Mouse (Mus musculus): ENCODE measurements around the gene Nup88. TPM values are rescaled to one million over a fixed set of nuclear protein-coding genes. Genes with fewer than 3 reads are reported as not detected.
"Not testable (repeated sequence)": the region's sequence is repeated elsewhere in the genome, so short reads cannot be mapped to it uniquely, and the experiment has no call there.

The Nup88 gene
- polyA plus RNA-seq, 1 experiment: 18.3 TPM

- TF ChIP-seq POLR2A (IDR thresholded peaks at IDR 0.05; ENCODE audit: low read depth, low read length): no peak
- TF ChIP-seq CTCF (IDR thresholded peaks at IDR 0.05; ENCODE audit: extremely low read depth, insufficient read depth, insufficient read length, insufficient replicate concordance): no peak
- H3K27me3 ChIP-seq (ENCODE audit: control insufficient read depth, insufficient read depth, low read length): no peaks in the 10 kb centered on the region
- H3K4me3 ChIP-seq (ENCODE audit: extremely low read depth, insufficient read depth, insufficient read length): no peak overlapping the region
- no peak for DNase-seq (ENCODE audit: low read depth in 1 of 2, low spot score in 2 of 2)
- H3K4me1 ChIP-seq (ENCODE audit: control insufficient read depth, insufficient read depth, insufficient read length): no peaks in the 10 kb centered on the region
- 44% methylated on average over 1 of the region's 1 CpGs for WGBS
- H3K27ac ChIP-seq (ENCODE audit: insufficient read depth, low read length): no peak overlapping the region
- H3K36me3 ChIP-seq (ENCODE audit: control insufficient read depth, insufficient read depth, low read length): peaks cover 13% of the 10 kb centered on the region
Observed at GRCm38 (mm10) chr11:70911920-70912319, 57.9 kb downstream of the Nup88 start.

- WGBS: 56% methylated on average over 3 of the region's 3 CpGs
- H3K36me3 ChIP-seq (ENCODE audit: control insufficient read depth, insufficient read depth, low read length): peaks cover 12% of the 10 kb centered on the region
- TF ChIP-seq CTCF (IDR thresholded peaks at IDR 0.05; ENCODE audit: extremely low read depth, insufficient read depth, insufficient read length, insufficient replicate concordance) (no peak), POLR2A (IDR thresholded peaks at IDR 0.05; ENCODE audit: low read depth, low read length) (no peak)
Observed at GRCm38 (mm10) chr11:70911323-70911722, 58.5 kb downstream of the Nup88 start.

GRCm38 (mm10) chr11:70906681-70907080, 63.1 kb downstream of the Nup88 start:
- no peak for DNase-seq (ENCODE audit: low read depth in 1 of 2, low spot score in 2 of 2)
- Histone ChIP-seq H3K27me3 (ENCODE audit: control insufficient read depth, insufficient read depth, low read length) (no peaks in the 10 kb centered on the region), H3K27ac (ENCODE audit: insufficient read depth, low read length) (no peak overlapping the region), H3K4me1 (ENCODE audit: control insufficient read depth, insufficient read depth, insufficient read length) (no peaks in the 10 kb centered on the region), H3K36me3 (ENCODE audit: control insufficient read depth, insufficient read depth, low read length) (peaks cover 12% of the 10 kb centered on the region), H3K4me3 (ENCODE audit: extremely low read depth, insufficient read depth, insufficient read length) (no peak overlapping the region)
- TF ChIP-seq POLR2A (IDR thresholded peaks at IDR 0.05; ENCODE audit: low read depth, low read length) (no peak), CTCF (IDR thresholded peaks at IDR 0.05; ENCODE audit: extremely low read depth, insufficient read depth, insufficient read length, insufficient replicate concordance) (no peak)
- WGBS: 61% methylated on average over 3 of the region's 3 CpGs

More at GRCm38 (mm10) chr11:70911323-70911722, 58.5 kb downstream of the Nup88 start:
- no peak overlapping the region for H3K27ac ChIP-seq (ENCODE audit: insufficient read depth, low read length)
- DNase-seq (ENCODE audit: low read depth in 1 of 2, low spot score in 2 of 2): no peak
- no peaks in the 10 kb centered on the region for H3K4me1 ChIP-seq (ENCODE audit: control insufficient read depth, insufficient read depth, insufficient read length)
- no peak overlapping the region for H3K4me3 ChIP-seq (ENCODE audit: extremely low read depth, insufficient read depth, insufficient read length)
- no peaks in the 10 kb centered on the region for H3K27me3 ChIP-seq (ENCODE audit: control insufficient read depth, insufficient read depth, low read length)

- not testable (repeated sequence) for H3K27me3 ChIP-seq (ENCODE audit: control insufficient read depth, insufficient read depth, low read length); H3K4me3 ChIP-seq (ENCODE audit: extremely low read depth, insufficient read depth, insufficient read length); DNase-seq (ENCODE audit: low read depth in 1 of 2, low spot score in 2 of 2); H3K4me1 ChIP-seq (ENCODE audit: control insufficient read depth, insufficient read depth, insufficient read length)
- Histone ChIP-seq H3K36me3 (ENCODE audit: control insufficient read depth, insufficient read depth, low read length) (peaks cover 15% of the 10 kb centered on the region), H3K27ac (ENCODE audit: insufficient read depth, low read length) (peak overlapping the region; percentile 35; the same call in 1 of the 2 replicates)
- WGBS: 97% methylated on average over 5 of the region's 5 CpGs
Observed at GRCm38 (mm10) chr11:70898182-70898581, 71.6 kb downstream of the Nup88 start.

- Histone ChIP-seq H3K27me3 (ENCODE audit: control insufficient read depth, insufficient read depth, low read length) (no peaks in the 10 kb centered on the region), H3K4me3 (ENCODE audit: extremely low read depth, insufficient read depth, insufficient read length) (no peak overlapping the region), H3K4me1 (ENCODE audit: control insufficient read depth, insufficient read depth, insufficient read length) (no peaks in the 10 kb centered on the region), H3K27ac (ENCODE audit: insufficient read depth, low read length) (peak overlapping the region; percentile 35; the same call in 1 of the 2 replicates), H3K36me3 (ENCODE audit: control insufficient read depth, insufficient read depth, low read length) (peaks cover 15% of the 10 kb centered on the region)
- DNase-seq (ENCODE audit: low read depth in 1 of 2, low spot score in 2 of 2): no peak
- WGBS: 17% methylated on average over 3 of the region's 3 CpGs
- TF ChIP-seq CTCF (IDR thresholded peaks at IDR 0.05; ENCODE audit: extremely low read depth, insufficient read depth, insufficient read length, insufficient replicate concordance): no peak
- no peak for TF ChIP-seq POLR2A (IDR thresholded peaks at IDR 0.05; ENCODE audit: low read depth, low read length)
Observed at GRCm38 (mm10) chr11:70897680-70898079, 72.1 kb downstream of the Nup88 start.

Other genes with a start within 250 kb of the Nup88 start
- 1.2 and 1.4 TPM in 2 replicates for gene Zfp3, start 205.8 kb downstream of the Nup88 start, polyA plus RNA-seq (2012; rRNA removed)
- gene Scimp, start 157.4 kb downstream of the Nup88 start, polyA plus RNA-seq (2012; rRNA removed): 6.8 and 7.6 TPM in 2 replicates
- gene Rabep1, start 125.2 kb downstream of the Nup88 start, polyA plus RNA-seq (2012; rRNA removed): 2.3 TPM in 2 replicates
- gene Rpain, start 240 bp upstream of the Nup88 start, polyA plus RNA-seq (2012; rRNA removed): 25.4 and 34.8 TPM in 2 replicates
- gene C1qbp, start 13.1 kb upstream of the Nup88 start, polyA plus RNA-seq (2012; rRNA removed): 71.3 and 160 TPM in 2 replicates
- gene Dhx33, start 34.5 kb upstream of the Nup88 start, polyA plus RNA-seq (2012; rRNA removed): 20.3 and 24.6 TPM in 2 replicates
- 2.6 and 2.9 TPM in 2 replicates for gene Mis12, start 49.6 kb upstream of the Nup88 start, polyA plus RNA-seq (2012; rRNA removed)
- 4.2 and 5.2 TPM in 2 replicates for gene Derl2, start 49.9 kb upstream of the Nup88 start, polyA plus RNA-seq (2012; rRNA removed)
- 0.26 and 0.40 TPM in 2 replicates for gene 6330403K07Rik, start 63.5 kb upstream of the Nup88 start, polyA plus RNA-seq (2012; rRNA removed)
- gene Nlrp1a, start 174.7 kb upstream of the Nup88 start, polyA plus RNA-seq (2012; rRNA removed): 0.11 and 0.20 TPM in 2 replicates

Data from spleen, adult 2 months (tissue).